8 mouse cellular contexts compared by ENCODE assay signal in the genomic region with DNA sequence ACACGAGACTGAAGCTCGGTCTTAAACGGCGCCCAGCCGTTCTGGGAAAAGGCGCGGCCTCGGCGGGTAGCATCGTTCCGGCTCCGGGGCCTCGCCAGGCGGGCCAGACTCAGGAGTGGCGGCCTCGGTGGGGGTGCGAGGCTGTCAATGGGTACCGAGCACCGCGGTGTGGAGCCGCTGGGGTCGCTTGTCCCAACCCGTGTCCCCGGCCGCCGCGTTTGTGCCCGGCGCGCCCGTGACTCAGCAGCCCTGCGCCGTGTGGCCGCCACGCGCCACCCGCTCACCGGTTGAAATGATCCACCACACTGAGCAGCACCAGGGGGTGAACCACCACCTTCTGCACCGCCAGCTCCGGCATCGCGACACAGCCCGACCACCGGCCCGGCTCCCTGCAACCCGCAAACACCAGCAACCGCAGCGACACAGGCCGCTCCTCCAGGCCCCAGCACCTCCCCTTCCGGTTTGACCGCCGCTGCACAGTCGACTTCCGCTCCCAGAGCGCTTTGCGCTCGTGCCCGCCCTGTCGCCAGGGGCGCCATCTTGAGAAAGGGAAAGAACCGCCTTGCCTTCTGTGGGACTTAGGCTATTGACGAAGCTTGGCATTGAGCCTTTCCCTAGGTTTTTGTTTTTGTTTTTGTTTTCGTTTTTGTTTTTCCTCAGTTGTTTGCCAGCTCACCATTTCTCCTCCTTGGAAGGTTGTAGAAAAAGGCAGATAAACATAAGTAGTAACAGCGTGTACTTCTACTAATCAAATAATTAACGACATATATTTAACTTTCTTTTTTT. TPM values are rescaled to one million over a fixed set of nuclear protein-coding genes. Genes with fewer than 3 reads are reported as not detected.
DNase-seq lines count a peak whose midpoint lies in the region; ATAC-seq lines count a peak whose summit lies in the region.

Gene Psmd7, minus strand, starts transcription at position 470 of the 786 bp plus-strand sequence.

- H3K9me3 ChIP-seq in hindbrain, embryonic 13.5 days = no peaks in the 10 kb centered on the region

- peak within 1 kb of the TSS; percentile 93 for H3K27ac ChIP-seq in hindbrain, embryonic 13.5 days

- DNase-seq in NIH3T3 (ENCODE audit: low read depth) = peak; percentile 97
- DNase-seq in cerebellum, postnatal 10 days = peak; percentile 96 to 97
- DNase-seq in frontal cortex, postnatal 14 days (ENCODE audit: low spot score in 2 of 2) = peak; percentile 87 to 88
- DNase-seq in layer of hippocampus, postnatal 25 days (ENCODE audit: extremely low spot score in 1 of 2, low spot score in 1 of 2) = peak; percentile 87 to 88
- peak; percentile 95 for DNase-seq in lung, postnatal 25 days (ENCODE audit: low spot score)
- peak; percentile 96 for DNase-seq in retina, embryonic 14.5 days (ENCODE audit: low spot score)
- DNase-seq in thymus, postnatal 4 days = peak; percentile 95

- peaks cover 27% of the 10 kb centered on the region for H3K36me3 ChIP-seq in hindbrain, embryonic 13.5 days

- H3K4me1 ChIP-seq in hindbrain, embryonic 13.5 days (replicated peaks) = peaks cover 20% of the 10 kb centered on the region

- peak within 1 kb of the TSS; percentile 93 for H3K4me2 ChIP-seq in hindbrain, embryonic 13.5 days

- peak within 1 kb of the TSS; percentile 94 for H3K9ac ChIP-seq in hindbrain, embryonic 13.5 days

- peak; percentile 96 for ATAC-seq in hindbrain, embryonic 13.5 days (ENCODE audit: low FRiP score)

- peak within 1 kb of the TSS; percentile 95 for H3K4me3 ChIP-seq in hindbrain, embryonic 13.5 days

- WGBS in hindbrain, embryonic 13.5 days = 2% methylated on average over 65 of the region's 65 CpGs

- no peaks in the 10 kb centered on the region for H3K27me3 ChIP-seq in hindbrain, embryonic 13.5 days

RNA-seq across cellular contexts. Expression of gene Psmd7, which starts in this region (rescaled TPM):
- 248 and 256 TPM in 2 replicates for polyA plus RNA-seq in hindbrain, embryonic 13.5 days (2015; fragmentation: Nextera tagmentation; extraction: Ambion mirVana)
- total RNA-seq in layer of hippocampus, postnatal 25 days (2021) = 100 to 1,000 TPM; 101 to 107 TPM

Comparison
In these comparisons a context has a peak if more than half of its experiments do, and no peak if none do; other contexts are left out.
1. Peak in every context shown above with its lines: DNase-seq, ATAC-seq, H3K4me3 ChIP-seq and H3K27ac ChIP-seq.